29 mouse cellular contexts compared by ENCODE assay signal in the genomic region with DNA sequence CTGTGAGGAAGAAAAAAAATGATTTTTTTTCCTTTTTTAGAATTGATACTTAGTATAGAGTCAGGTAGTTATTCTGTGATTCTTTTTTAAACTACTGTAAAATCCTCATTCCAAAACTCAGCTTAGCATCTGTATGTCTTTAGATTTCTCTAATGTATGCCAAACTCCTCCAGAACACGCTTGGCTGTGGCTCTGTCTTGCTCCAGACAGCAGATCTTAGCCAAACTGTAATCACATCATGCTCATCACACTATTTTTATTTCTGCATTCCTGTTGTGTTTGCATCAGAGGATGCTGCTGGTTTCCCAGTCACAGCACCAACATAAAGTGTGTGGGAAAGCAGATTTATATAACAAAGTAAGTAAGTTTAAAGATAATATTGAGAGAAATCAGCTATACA.
DNase-seq lines count a peak whose midpoint lies in the region; ATAC-seq lines count a peak whose summit lies in the region.
"Had no signal": no experiment of that assay in that cellular context is flagged by ENCODE, and none has a peak within 500 bp of the region (broad histone marks: within the 10 kb centered on the region; RNA-seq: fewer than 3 reads in every experiment).

No protein-coding gene starts in this region.

- H3K27me3 ChIP-seq in embryonic facial prominence, embryonic 14.5 days (replicated peaks; ENCODE audit: control insufficient read depth, insufficient read depth, low read length) = no peaks in the 10 kb centered on the region
- no peaks in the 10 kb centered on the region for H3K27me3 ChIP-seq in embryonic facial prominence, embryonic 10.5 days (replicated peaks; ENCODE audit: low read depth, poor library complexity, severe bottlenecking)
- H3K27me3 ChIP-seq: embryonic facial prominence, embryonic 13.5 days; forebrain, embryonic 13.5 days; heart, embryonic 13.5 days had no signal

- H3K27ac ChIP-seq in embryonic facial prominence, embryonic 14.5 days (replicated peaks; ENCODE audit: low read depth, low read length) = no peak overlapping the region
- no peak overlapping the region for H3K27ac ChIP-seq in embryonic facial prominence, embryonic 10.5 days (replicated peaks)
- H3K27ac ChIP-seq: embryonic facial prominence, embryonic 13.5 days; forebrain, embryonic 10.5 days; forebrain, embryonic 13.5 days; heart, adult 2 months; heart, embryonic 10.5 days; heart, embryonic 13.5 days; hindbrain, embryonic 14.5 days; hindbrain, postnatal 0 days had no signal

- H3K4me1 ChIP-seq in embryonic facial prominence, embryonic 14.5 days (ENCODE audit: control insufficient read depth, insufficient read depth, low read length) = no peaks in the 10 kb centered on the region
- no peaks in the 10 kb centered on the region for H3K4me1 ChIP-seq in embryonic facial prominence, embryonic 10.5 days
- H3K4me1 ChIP-seq: forebrain, embryonic 10.5 days; forebrain, embryonic 13.5 days; heart, embryonic 10.5 days; heart, embryonic 13.5 days had no signal

- no peak overlapping the region for H3K4me2 ChIP-seq in embryonic facial prominence, embryonic 14.5 days (ENCODE audit: low read depth, low read length)
- H3K4me2 ChIP-seq: embryonic facial prominence, embryonic 13.5 days; forebrain, embryonic 13.5 days; heart, embryonic 13.5 days; hindbrain, embryonic 14.5 days had no signal

- DNase-seq in embryonic facial prominence, embryonic 14.5 days (ENCODE audit: low spot score) = peak; percentile 9
- DNase-seq in embryonic facial prominence, embryonic 10.5 days (ENCODE audit: low spot score) = no peak
- DNase-seq in frontal cortex, postnatal 36 days (ENCODE audit: low spot score in 2 of 2) = peak; percentile 6 to 43
- no peak for DNase-seq in frontal cortex, postnatal 10 days (ENCODE audit: low spot score in 2 of 2)
- peak; percentile 33 for DNase-seq in right cerebral cortex, adult 18-20 months
- no peak for DNase-seq in right cerebral cortex, postnatal 4 days
- peak; percentile 80 for DNase-seq in brain, adult 2 months (ENCODE audit: low read depth, low spot score)
- DNase-seq in kidney, adult 9 months = no peak
- DNase-seq: adrenal gland, adult 8-10 months; adrenal gland, postnatal 36 days; cerebellum, adult 11 months; cerebellum, adult 2 months; cerebellum, adult 9-11 months; cerebellum, postnatal 25 days; gastrocnemius, postnatal 10 days; gastrocnemius, postnatal 36 days; heart, adult 2 months; heart, postnatal 14 days; heart, postnatal 4 days had no signal

- no peaks in the 10 kb centered on the region for H3K9me3 ChIP-seq in embryonic facial prominence, embryonic 14.5 days (ENCODE audit: control insufficient read depth, low read length)
- no peaks in the 10 kb centered on the region for H3K9me3 ChIP-seq in embryonic facial prominence, embryonic 10.5 days
- H3K9me3 ChIP-seq: embryonic facial prominence, embryonic 13.5 days; forebrain, embryonic 10.5 days; forebrain, embryonic 13.5 days; heart, embryonic 10.5 days; heart, embryonic 13.5 days had no signal

- H3K9ac ChIP-seq in embryonic facial prominence, embryonic 14.5 days (ENCODE audit: low read depth, low read length) = no peak overlapping the region
- H3K9ac ChIP-seq: embryonic facial prominence, embryonic 13.5 days; forebrain, embryonic 13.5 days; heart, embryonic 13.5 days; hindbrain, embryonic 14.5 days had no signal

- ATAC-seq in embryonic facial prominence, embryonic 14.5 days (ENCODE audit: low read depth) = no peak
- ATAC-seq: activated CD4-positive, CD25-positive, alpha-beta regulatory T cell, adult 4 months; forebrain, embryonic 13.5 days; forebrain, embryonic 16.5 days; hindbrain, postnatal 0 days; inflammation-experienced regulatory T-cells, adult 6 months had no signal

- no peak overlapping the region for H3K4me3 ChIP-seq in embryonic facial prominence, embryonic 14.5 days (ENCODE audit: low read depth, low read length)
- H3K4me3 ChIP-seq in embryonic facial prominence, embryonic 10.5 days = no peak overlapping the region
- H3K4me3 ChIP-seq: embryonic facial prominence, embryonic 13.5 days; forebrain, embryonic 10.5 days; forebrain, embryonic 13.5 days; heart, adult 2 months; heart, embryonic 10.5 days; heart, embryonic 13.5 days had no signal

- no peaks in the 10 kb centered on the region for H3K36me3 ChIP-seq in embryonic facial prominence, embryonic 14.5 days (ENCODE audit: control insufficient read depth, insufficient read depth, low read length)
- H3K36me3 ChIP-seq in embryonic facial prominence, embryonic 10.5 days (replicated peaks) = no peaks in the 10 kb centered on the region
- H3K36me3 ChIP-seq: embryonic facial prominence, embryonic 13.5 days; forebrain, embryonic 10.5 days; heart, embryonic 10.5 days; heart, embryonic 13.5 days had no signal

- WGBS in embryonic facial prominence, embryonic 14.5 days = 21% methylated on average over 1 of the region's 1 CpGs
- WGBS in embryonic facial prominence, embryonic 10.5 days = 79% methylated on average over 1 of the region's 1 CpGs

Comparison
In these comparisons a context has a peak if more than half of its experiments do, and no peak if none do; other contexts are left out.
1. DNase-seq: peak in embryonic facial prominence, embryonic 14.5 days (single experiment), frontal cortex, postnatal 36 days (2 of 2), right cerebral cortex, adult 18-20 months (single experiment) and brain, adult 2 months (single experiment); none in embryonic facial prominence, embryonic 10.5 days (single experiment), frontal cortex, postnatal 10 days (0 of 2), right cerebral cortex, postnatal 4 days (single experiment) and kidney, adult 9 months (single experiment).